ENCODE assay signal across 8 mouse cellular contexts in genomic region chr12:55397544-55398239, GRCm38 (mm10). TPM values are rescaled to one million over a fixed set of nuclear protein-coding genes. Genes with fewer than 3 reads are reported as not detected.
A peak's percentile ranks its signal among the peaks of the same experiment; 100 is the strongest.
DNase-seq lines count a peak whose midpoint lies in the region; ATAC-seq and TF ChIP-seq lines count a peak whose summit lies in the region.

No protein-coding gene starts in this region.

- no peaks in the 10 kb centered on the region for H3K36me3 ChIP-seq in kidney, adult 2 months (ENCODE audit: control insufficient read depth, insufficient read depth, low read length)
- H3K36me3 ChIP-seq in embryonic facial prominence, embryonic 10.5 days (replicated peaks) = peaks cover 15% of the 10 kb centered on the region
- peaks cover 14% of the 10 kb centered on the region for H3K36me3 ChIP-seq in midbrain, embryonic 10.5 days

- WGBS in kidney, adult 2 months = 51% methylated on average over 9 of the region's 9 CpGs
- 74% methylated on average over 9 of the region's 9 CpGs for WGBS in embryonic facial prominence, embryonic 10.5 days
- WGBS in midbrain, embryonic 10.5 days = 76% methylated on average over 9 of the region's 9 CpGs

- no peaks in the 10 kb centered on the region for H3K9me3 ChIP-seq in embryonic facial prominence, embryonic 10.5 days
- H3K9me3 ChIP-seq in midbrain, embryonic 10.5 days (replicated peaks) = no peaks in the 10 kb centered on the region

- H3K27ac ChIP-seq in kidney, adult 2 months (ENCODE audit: insufficient read depth, low read depth, low read length) = peak overlapping the region; percentile 99
- peak overlapping the region; percentile 91 for H3K27ac ChIP-seq in embryonic facial prominence, embryonic 10.5 days (replicated peaks)
- peak overlapping the region; percentile 94 for H3K27ac ChIP-seq in midbrain, embryonic 10.5 days (replicated peaks)

- no peak for TF ChIP-seq CTCF in kidney, adult 2 months (conservative IDR thresholded peaks at IDR 0.05; ENCODE audit: insufficient read depth, insufficient read length, low read depth, low read length)

- no peak for TF ChIP-seq POLR2A in kidney, adult 2 months (IDR thresholded peaks at IDR 0.05; ENCODE audit: low read depth, low read length)

- H3K4me1 ChIP-seq in kidney, adult 2 months (ENCODE audit: control insufficient read depth, insufficient read depth, low read length) = peaks cover 5% of the 10 kb centered on the region; the same call in 1 of the 2 replicates
- peaks cover 19% of the 10 kb centered on the region for H3K4me1 ChIP-seq in embryonic facial prominence, embryonic 10.5 days
- H3K4me1 ChIP-seq in midbrain, embryonic 10.5 days = peaks cover 22% of the 10 kb centered on the region

- no peak for ATAC-seq in monocyte, adult 5-6 weeks (replicated peaks; ENCODE audit: insufficient number of reproducible peaks, low FRiP score, low TSS enrichment, poor library complexity, severe bottlenecking)
- ATAC-seq in erythroid progenitor cell, adult 5-6 weeks (replicated peaks; ENCODE audit: low FRiP score, poor library complexity, severe bottlenecking) = no peak

- peak; percentile 26 for DNase-seq in kidney, adult 2 months
- no peak for DNase-seq in kidney, postnatal 14 days
- no peak for DNase-seq in embryonic facial prominence, embryonic 10.5 days (ENCODE audit: low spot score)
- peak; percentile 36 to 40 for DNase-seq in heart, postnatal 36 days
- DNase-seq in midbrain, embryonic 10.5 days (ENCODE audit: low spot score) = no peak
- DNase-seq in frontal cortex, postnatal 10 days (ENCODE audit: low spot score in 2 of 2) = no peak

- H3K27me3 ChIP-seq in kidney, adult 2 months (replicated peaks; ENCODE audit: control insufficient read depth, insufficient read depth, low read length) = no peaks in the 10 kb centered on the region
- no peaks in the 10 kb centered on the region for H3K27me3 ChIP-seq in embryonic facial prominence, embryonic 10.5 days (replicated peaks; ENCODE audit: low read depth, poor library complexity, severe bottlenecking)
- no peaks in the 10 kb centered on the region for H3K27me3 ChIP-seq in midbrain, embryonic 10.5 days (ENCODE audit: low read depth, poor library complexity, severe bottlenecking)

- peak overlapping the region; percentile 96 for H3K4me3 ChIP-seq in kidney, adult 2 months (ENCODE audit: insufficient read depth, low read depth, low read length)
- H3K4me3 ChIP-seq in embryonic facial prominence, embryonic 10.5 days = peak overlapping the region; percentile 97
- H3K4me3 ChIP-seq in midbrain, embryonic 10.5 days = peak overlapping the region; percentile 95

- intact Hi-C loops in heart, postnatal 36 days (cut with DNase I) = loop anchor here (2.0 to 5.0 kb wide), 5 partner anchors 21 to 97 kb away; no protein-coding TSS in a partner anchor

RNA-seq across cellular contexts. Expression of gene Psma6, which starts 13.7 kb away (rescaled TPM):
- polyA plus RNA-seq in kidney, adult 2 months (2012; rRNA removed) = 48.5 and 80.2 TPM in 2 replicates
- polyA plus RNA-seq in embryonic facial prominence, embryonic 10.5 days (2016; fragmentation: Nextera tagmentation; extraction: Ambion mirVana) = 510 and 513 TPM in 2 replicates
- 100 to 1,000 TPM; 162 to 167 TPM for total RNA-seq in heart, postnatal 36 days (2021)
- 496 and 514 TPM in 2 replicates for polyA plus RNA-seq in midbrain, embryonic 10.5 days (2016; fragmentation: Nextera tagmentation; extraction: Ambion mirVana)
- 235 to 325 TPM (median 287 TPM) in 3 replicates for total RNA-seq in monocyte, adult 5-6 weeks (2017)
- 104 and 111 TPM in 2 replicates for total RNA-seq in erythroid progenitor cell, adult 5-6 weeks (2015; ENCODE audit: low replicate concordance)
- total RNA-seq in erythroid progenitor cell, adult 5-6 weeks (2017; ENCODE audit: low replicate concordance) = 66.7 and 125 TPM in 2 replicates

Comparison
In these comparisons a context has a peak if more than half of its experiments do, and no peak if none do; other contexts are left out.
1. DNase-seq: peak in kidney, adult 2 months (single experiment) and heart, postnatal 36 days (2 of 2); none in kidney, postnatal 14 days (single experiment), embryonic facial prominence, embryonic 10.5 days (single experiment), midbrain, embryonic 10.5 days (single experiment) and frontal cortex, postnatal 10 days (0 of 2).
2. Peak in every context shown above with its lines, with median percentiles within 50 percentile points of each other: H3K27ac ChIP-seq and H3K4me3 ChIP-seq.